Mouse (Mus musculus) limb, embryonic 11.5 days (tissue): ENCODE measurements around the gene Spesp1. TPM values are rescaled to one million over a fixed set of nuclear protein-coding genes. Genes with fewer than 3 reads are reported as not detected.

ENCODE experiments used
- ATAC-seq: fragments of 200-750 bp; cut with Nextera tagmentation; 2 replicates; pipeline ENCODE4 v1.8.0; 2017; ENCODE audit warnings: low read depth; ENCODE audit not compliant: insufficient number of reproducible peaks, low FRiP score, low TSS enrichment
- DNase-seq: peaks from one replicate; pipeline ENCODE4 v3.0.0-alpha.2; 2015; ENCODE audit warnings: low spot score
- H3K27ac ChIP-seq: fragments of 300-500 bp; sonication (generic); replicated peaks from 2 replicates; pipeline ENCODE4 v1.5.1; 2014; ENCODE audit warnings: low read depth, mild to moderate bottlenecking, low read length
- H3K27me3 ChIP-seq: fragments of 300-500 bp; sonication (generic); 2 replicates; pipeline ENCODE4 v1.6.1; 2014; ENCODE audit warnings: mild to moderate bottlenecking, low read length, mixed read lengths; ENCODE audit not compliant: control insufficient read depth, insufficient read depth
- H3K36me3 ChIP-seq: fragments of 300-500 bp; sonication (generic); 2 replicates; pipeline ENCODE4 v1.6.1; 2014; ENCODE audit warnings: mild to moderate bottlenecking, low read length, moderate library complexity, mixed read lengths; ENCODE audit not compliant: control insufficient read depth, insufficient read depth
- H3K4me1 ChIP-seq: fragments of 300-500 bp; sonication (generic); 2 replicates; pipeline ENCODE4 v1.6.1; 2014; ENCODE audit warnings: low read length, mixed read lengths; ENCODE audit not compliant: control insufficient read depth, insufficient read depth
- H3K4me2 ChIP-seq: fragments of 300-500 bp; sonication (generic); 2 replicates; pipeline ENCODE4 v1.6.1; 2014; ENCODE audit warnings: low read depth, mild to moderate bottlenecking, moderate library complexity; ENCODE audit not compliant: severe bottlenecking
- H3K4me3 ChIP-seq: fragments of 300-500 bp; sonication (generic); 2 replicates; pipeline ENCODE4 v1.5.1; 2014; ENCODE audit warnings: low read depth, low read length
- H3K9ac ChIP-seq: fragments of 300-500 bp; sonication (generic); 2 replicates; pipeline ENCODE4 v1.6.1; 2014; ENCODE audit warnings: mild to moderate bottlenecking, low read length
- H3K9me3 ChIP-seq: fragments of 300-500 bp; sonication (generic); 2 replicates; pipeline ENCODE4 v1.6.1; 2016; ENCODE audit warnings: low read length; ENCODE audit not compliant: control insufficient read depth
- WGBS: fragments of 180-500 bp; shearing (Covaris S2); extraction: QIAGEN DNeasy Blood & Tissue Kit; methylation state at CpG from one replicate; pipeline ENCODE4 v1.1.7; 2014; 5-methylcytosine and 5-hydroxymethylcytosine counted together
- polyA plus RNA-seq: library from polyadenylated mRNA; unstranded; fragments of >200 nt; fragmentation: Nextera tagmentation; extraction: Ambion mirVana; gene quantifications from 2 replicates; pipeline ENCODE4 v1.2.1, GENCODE M21; 2014

The Spesp1 gene
- polyA plus RNA-seq, 1 experiment from 2014 or later = not detected

GRCm38 (mm10) chr9:62286967-62287632 is 5.1 kb upstream of the Spesp1 start:
- no peak for ATAC-seq
- no peak overlapping the region for H3K4me2 ChIP-seq
- WGBS = 51% methylated on average over 4 of the region's 4 CpGs

GRCm38 (mm10) chr9:62284266-62284665 is 2.3 kb upstream of the Spesp1 start:
- Histone ChIP-seq H3K4me3 (no peak overlapping the region), H3K9me3 (no peaks in the 10 kb centered on the region), H3K4me1 (no peaks in the 10 kb centered on the region), H3K27me3 (no peaks in the 10 kb centered on the region), H3K4me2 (no peak overlapping the region), H3K27ac (no peak overlapping the region), H3K9ac (no peak overlapping the region), H3K36me3 (no peaks in the 10 kb centered on the region)
- ATAC-seq = no peak
- DNase-seq = no peak
- 87% methylated on average over 7 of the region's 7 CpGs for WGBS

More at GRCm38 (mm10) chr9:62286967-62287632, 5.1 kb upstream of the Spesp1 start:
- Histone ChIP-seq H3K9me3 (no peaks in the 10 kb centered on the region), H3K4me3 (no peak overlapping the region), H3K4me1 (no peaks in the 10 kb centered on the region), H3K36me3 (no peaks in the 10 kb centered on the region), H3K27ac (no peak overlapping the region), H3K27me3 (no peaks in the 10 kb centered on the region), H3K9ac (no peak overlapping the region)
- peak; percentile 88 for DNase-seq

- no peaks in the 10 kb centered on the region for H3K36me3 ChIP-seq
- ATAC-seq = no peak
Measured at GRCm38 (mm10) chr9:62276899-62277298, 5.1 kb downstream of the Spesp1 start.

GRCm38 (mm10) chr9:62270775-62271399 is 11.1 kb downstream of the Spesp1 start:
- Histone ChIP-seq H3K27ac (no peak overlapping the region), H3K4me2 (no peak overlapping the region), H3K36me3 (no peaks in the 10 kb centered on the region), H3K4me3 (no peak overlapping the region), H3K9me3 (no peaks in the 10 kb centered on the region), H3K4me1 (no peaks in the 10 kb centered on the region), H3K9ac (no peak overlapping the region), H3K27me3 (no peaks in the 10 kb centered on the region)
- no peak for ATAC-seq
- DNase-seq = no peak
- WGBS = 72% methylated on average over 7 of the region's 7 CpGs

More at GRCm38 (mm10) chr9:62276899-62277298, 5.1 kb downstream of the Spesp1 start:
- H3K4me1 ChIP-seq = no peaks in the 10 kb centered on the region
- no peak overlapping the region for H3K4me2 ChIP-seq
- WGBS = 78% methylated on average over 4 of the region's 4 CpGs
- no peak overlapping the region for H3K4me3 ChIP-seq
- no peaks in the 10 kb centered on the region for H3K9me3 ChIP-seq
- H3K9ac ChIP-seq = no peak overlapping the region
- H3K27ac ChIP-seq = no peak overlapping the region
- H3K27me3 ChIP-seq = no peaks in the 10 kb centered on the region
- no peak for DNase-seq

- DNase-seq (no peak), ATAC-seq (no peak)
- WGBS = 89% methylated on average over 1 of the region's 1 CpGs
- H3K9me3 ChIP-seq = no peaks in the 10 kb centered on the region
- H3K4me3 ChIP-seq = no peak overlapping the region
- H3K4me2 ChIP-seq = no peak overlapping the region
- no peak overlapping the region for H3K9ac ChIP-seq
- H3K4me1 ChIP-seq = no peaks in the 10 kb centered on the region
- H3K27ac ChIP-seq = no peak overlapping the region
- H3K36me3 ChIP-seq = no peaks in the 10 kb centered on the region
- H3K27me3 ChIP-seq = no peaks in the 10 kb centered on the region
Measured at GRCm38 (mm10) chr9:62269161-62269560, 12.8 kb downstream of the Spesp1 start.

GRCm38 (mm10) chr9:62265278-62265677 is 16.7 kb downstream of the Spesp1 start:
- 84% methylated on average over 10 of the region's 10 CpGs for WGBS
- Histone ChIP-seq H3K4me1 (no peaks in the 10 kb centered on the region), H3K27ac (no peak overlapping the region), H3K9ac (no peak overlapping the region), H3K9me3 (no peaks in the 10 kb centered on the region), H3K4me3 (no peak overlapping the region), H3K27me3 (no peaks in the 10 kb centered on the region), H3K36me3 (no peaks in the 10 kb centered on the region), H3K4me2 (no peak overlapping the region)
- ATAC-seq = no peak
- no peak for DNase-seq

- no peaks in the 10 kb centered on the region for H3K4me1 ChIP-seq
- no peak overlapping the region for H3K9ac ChIP-seq
- no peaks in the 10 kb centered on the region for H3K36me3 ChIP-seq
- H3K27me3 ChIP-seq = no peaks in the 10 kb centered on the region
- DNase-seq = no peak
- no peaks in the 10 kb centered on the region; the same call in 1 of the 2 replicates for H3K9me3 ChIP-seq
- no peak overlapping the region for H3K4me2 ChIP-seq
- WGBS = 66% methylated on average over 5 of the region's 5 CpGs
- H3K4me3 ChIP-seq = no peak overlapping the region
- ATAC-seq = no peak
- H3K27ac ChIP-seq = no peak overlapping the region
Measured at GRCm38 (mm10) chr9:62263652-62264051, 18.4 kb downstream of the Spesp1 start.

- DNase-seq (no peak), ATAC-seq (no peak)
- Histone ChIP-seq H3K9me3 (no peaks in the 10 kb centered on the region; the same call in 1 of the 2 replicates), H3K4me3 (no peak overlapping the region), H3K4me2 (no peak overlapping the region), H3K27ac (no peak overlapping the region), H3K9ac (no peak overlapping the region), H3K36me3 (no peaks in the 10 kb centered on the region), H3K27me3 (no peaks in the 10 kb centered on the region), H3K4me1 (peaks cover 3% of the 10 kb centered on the region)
- 78% methylated on average over 3 of the region's 3 CpGs for WGBS
Measured at GRCm38 (mm10) chr9:62261406-62261805, 20.6 kb downstream of the Spesp1 start.
